Mouse (Mus musculus): ENCODE data around the gene Ccr7. TPM values are rescaled to one million over a fixed set of nuclear protein-coding genes. Genes with fewer than 3 reads are reported as not detected.

Ccr7 gene
- total RNA-seq, 2 experiments from 2014 or later = not detected

DNA sequence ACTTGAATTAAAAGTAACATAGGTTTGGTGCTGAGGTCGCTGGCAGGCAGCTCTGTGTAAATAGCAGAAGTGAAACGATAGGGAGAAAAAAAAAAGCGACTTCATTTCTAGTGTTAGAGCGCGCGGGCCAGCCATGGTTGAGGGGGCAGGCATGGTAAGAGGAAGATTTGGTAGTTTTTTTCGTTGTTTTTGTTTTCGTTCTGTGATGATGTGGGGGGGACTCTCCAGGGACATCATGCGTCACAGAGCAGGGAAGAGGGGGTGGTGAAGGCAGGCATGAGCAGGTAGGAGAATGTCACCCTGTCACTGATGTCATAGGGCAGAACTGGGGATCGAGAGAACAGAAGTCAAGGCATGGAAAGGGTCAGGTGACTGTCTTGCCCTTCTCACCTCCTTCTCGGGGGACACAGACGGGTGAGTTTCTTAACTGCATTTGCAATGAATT is 13.2 kb upstream of the Ccr7 start:
- H3K4me3 ChIP-seq = no peak overlapping the region
- no peak overlapping the region for H3K27ac ChIP-seq
- no peak for TF ChIP-seq CTCF (IDR thresholded peaks at IDR 0.05)
- no peak for DNase-seq
- intact Hi-C loops (cut with DNase I) = no loop called here

DNA sequence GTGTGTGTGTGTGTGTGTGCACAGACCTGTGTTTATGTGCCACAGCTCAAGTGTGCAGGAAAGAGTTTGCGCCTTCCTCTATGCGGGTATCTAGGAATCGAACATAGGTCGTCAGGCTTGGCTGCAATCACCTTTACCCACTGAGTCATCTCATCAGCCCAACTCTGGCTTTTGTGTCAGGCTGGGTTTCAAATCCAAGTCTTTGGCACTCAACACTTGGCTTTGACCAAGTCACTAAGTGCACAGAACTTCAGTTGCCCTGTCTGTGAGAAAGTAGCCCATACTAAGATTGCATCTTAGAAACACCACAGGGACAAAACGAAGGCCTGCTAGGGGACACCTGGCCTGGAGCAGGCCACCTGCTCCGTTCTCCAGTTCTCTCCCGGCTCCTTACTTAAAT is 12.7 kb upstream of the Ccr7 start:
- Histone ChIP-seq H3K27ac (no peak overlapping the region), H3K4me3 (no peak overlapping the region)
- no peak for DNase-seq
- intact Hi-C loops (cut with DNase I) = no loop called here
- no peak for TF ChIP-seq CTCF (IDR thresholded peaks at IDR 0.05)

DNA sequence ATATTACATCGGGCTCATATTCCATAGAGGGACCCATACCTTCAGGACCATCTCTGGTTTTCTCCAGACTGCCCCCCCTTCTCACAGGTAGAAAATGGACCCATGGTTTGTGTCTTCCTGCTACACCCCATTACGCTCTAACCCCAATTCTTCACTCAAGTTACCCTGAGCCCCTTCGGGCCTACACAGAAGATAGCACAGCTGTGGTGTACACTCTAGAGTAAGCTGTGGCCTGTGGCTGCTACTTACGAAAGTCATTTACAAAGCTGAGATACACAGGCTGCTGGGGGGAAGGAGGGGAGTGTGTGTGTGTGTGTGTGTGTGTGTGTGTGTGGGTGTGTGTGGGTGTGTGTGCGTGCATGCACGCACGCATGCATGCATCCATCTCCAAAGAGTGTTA is 11.4 kb upstream of the Ccr7 start:
- intact Hi-C loops (cut with DNase I) = no loop called here
- TF ChIP-seq CTCF (IDR thresholded peaks at IDR 0.05) = no peak
- H3K4me3 ChIP-seq = no peak overlapping the region
- H3K27ac ChIP-seq = no peak overlapping the region
- no peak for DNase-seq

DNA sequence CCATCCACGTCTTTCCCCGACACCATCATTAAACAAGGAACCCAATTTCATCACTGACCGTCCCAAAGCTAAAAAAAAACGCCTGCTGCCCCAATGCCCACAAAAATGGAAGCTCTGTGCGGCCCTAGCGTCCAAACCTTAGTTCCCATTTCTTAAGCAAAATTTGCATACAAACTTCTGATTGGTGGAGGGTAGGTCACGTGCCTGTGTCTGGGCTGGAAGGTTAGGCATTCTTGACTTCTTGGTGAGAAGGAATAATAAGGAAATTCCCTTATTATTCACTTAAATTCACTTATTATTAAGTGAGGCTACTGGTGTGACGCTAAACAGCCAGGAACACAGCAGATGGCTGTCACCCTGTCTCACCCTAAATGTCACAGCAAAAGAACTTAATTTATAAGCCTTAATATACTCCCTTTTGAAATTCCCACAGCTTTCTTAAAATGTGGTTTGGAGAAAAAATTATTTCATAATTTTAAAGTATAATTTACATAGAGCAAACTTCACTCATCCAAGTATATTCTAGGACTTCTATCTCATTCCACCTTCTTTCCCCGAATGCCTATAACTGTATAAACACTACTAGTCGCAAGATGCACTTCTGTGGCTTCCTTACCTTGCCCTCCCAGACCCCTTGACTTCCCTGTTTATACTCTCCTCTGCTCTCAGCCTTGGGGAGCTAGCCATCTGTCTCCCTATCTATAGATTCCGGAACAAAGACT is 10.3 kb upstream of the Ccr7 start:
- no peak for TF ChIP-seq CTCF (IDR thresholded peaks at IDR 0.05)
- H3K4me3 ChIP-seq = no peak overlapping the region
- DNase-seq = no peak
- no peak overlapping the region for H3K27ac ChIP-seq
- intact Hi-C loops (cut with DNase I) = no loop called here

DNA sequence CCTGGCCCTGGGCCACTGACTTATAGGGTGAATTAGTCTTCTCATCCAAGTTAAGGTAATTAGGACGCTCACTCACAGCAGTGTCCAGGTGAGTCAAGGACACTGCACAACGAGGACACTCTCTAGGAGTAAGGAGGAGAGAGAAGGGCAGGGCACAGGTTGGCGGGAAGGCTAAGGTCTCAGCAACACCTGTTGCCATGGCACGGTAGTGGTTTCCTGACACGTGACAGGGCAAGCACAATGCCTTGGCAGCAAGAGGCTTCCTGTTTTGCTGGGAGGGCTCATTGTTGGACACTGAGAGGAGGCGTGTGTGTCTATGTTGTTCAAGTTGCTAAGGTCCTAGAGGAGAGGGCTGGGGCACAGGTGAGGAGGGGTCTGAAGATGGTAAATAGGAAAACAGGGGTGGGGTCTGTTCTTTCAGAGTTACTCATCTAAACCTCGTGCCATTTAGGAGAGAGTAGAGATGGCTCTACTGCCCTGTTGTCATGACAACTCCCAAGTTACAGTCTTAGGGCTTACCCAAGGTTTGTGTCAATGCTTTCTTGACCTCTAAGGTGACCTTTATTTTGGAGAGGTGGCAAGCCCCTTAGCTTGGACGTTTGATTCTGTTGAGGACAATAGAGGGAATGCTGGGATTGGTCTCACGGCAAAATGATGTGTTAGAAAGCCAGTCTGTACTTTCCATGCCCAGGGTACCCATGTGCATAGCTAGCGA is 8.3 kb upstream of the Ccr7 start:
- no peak overlapping the region; the same call in 1 of the 2 replicates for H3K27ac ChIP-seq
- intact Hi-C loops (cut with DNase I) = no loop called here
- TF ChIP-seq CTCF (IDR thresholded peaks at IDR 0.05) = no peak
- H3K4me3 ChIP-seq = no peak overlapping the region
- DNase-seq = no peak

DNA sequence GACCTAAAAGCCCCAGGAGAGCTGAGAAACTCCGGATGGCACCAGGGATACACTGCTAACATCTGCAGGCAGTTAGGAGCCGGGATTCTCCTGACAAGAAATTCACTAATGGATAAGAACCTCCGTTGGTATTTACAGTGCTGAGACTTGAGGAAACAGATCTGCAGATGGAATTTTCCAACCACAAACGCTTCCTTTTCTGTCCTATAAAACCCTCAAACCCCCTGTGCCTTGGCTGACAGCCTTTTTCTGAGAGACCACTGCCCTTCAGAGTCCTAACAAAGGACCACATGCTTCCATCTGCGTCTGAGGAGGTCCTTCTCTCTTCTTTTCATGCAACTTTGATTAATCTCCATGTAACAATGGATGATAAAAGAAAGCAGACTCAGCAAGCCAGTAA is 6.8 kb upstream of the Ccr7 start:
- TF ChIP-seq CTCF (IDR thresholded peaks at IDR 0.05) = no peak
- DNase-seq = no peak
- Histone ChIP-seq H3K27ac (no peak overlapping the region), H3K4me3 (no peak overlapping the region)
- intact Hi-C loops (cut with DNase I) = no loop called here

DNA sequence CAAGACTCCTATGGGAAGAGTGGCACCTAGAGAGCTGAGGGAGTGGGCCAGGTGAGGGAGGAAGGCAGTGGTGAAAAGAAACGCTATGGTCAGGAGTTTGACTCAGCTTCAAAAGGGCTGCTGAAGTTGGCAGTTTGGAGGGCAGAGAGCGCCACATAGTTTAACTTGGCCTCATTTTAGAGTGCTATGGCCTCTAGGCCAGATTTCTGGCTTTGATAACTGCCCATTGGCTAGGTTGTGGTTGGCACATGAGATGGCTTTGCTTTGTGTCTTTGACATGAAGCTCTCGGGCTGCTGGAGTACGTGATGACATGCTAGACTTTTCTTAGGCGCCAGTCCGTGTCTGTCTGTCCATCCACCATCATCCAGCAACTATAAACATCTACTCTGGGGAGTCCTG is 5.4 kb upstream of the Ccr7 start:
- intact Hi-C loops (cut with DNase I) = no loop called here
- DNase-seq = no peak
- no peak for TF ChIP-seq CTCF (IDR thresholded peaks at IDR 0.05)
- Histone ChIP-seq H3K27ac (no peak overlapping the region), H3K4me3 (no peak overlapping the region)

DNA sequence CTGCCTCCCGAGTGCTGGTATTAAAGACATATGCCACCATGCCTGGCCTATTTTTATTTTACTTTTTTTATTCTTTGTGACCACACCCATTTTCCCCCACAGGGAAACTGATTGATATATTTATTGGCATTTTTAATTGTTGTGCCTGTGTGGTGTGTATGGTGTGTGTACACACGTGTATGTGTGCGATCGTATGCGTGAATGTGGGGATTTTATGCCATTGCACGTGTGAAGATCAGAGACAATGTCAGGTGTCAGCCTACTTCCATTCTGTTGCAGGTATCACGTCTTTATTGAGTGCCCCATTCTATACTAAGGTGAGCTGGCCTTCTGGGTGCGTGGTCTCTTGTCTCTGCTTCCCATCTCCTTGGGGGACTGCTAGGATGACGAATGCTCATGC is 940 bp upstream of the Ccr7 start:
- TF ChIP-seq CTCF (IDR thresholded peaks at IDR 0.05) = no peak
- no peak overlapping the region for H3K27ac ChIP-seq
- intact Hi-C loops (cut with DNase I) = no loop called here

DNA sequence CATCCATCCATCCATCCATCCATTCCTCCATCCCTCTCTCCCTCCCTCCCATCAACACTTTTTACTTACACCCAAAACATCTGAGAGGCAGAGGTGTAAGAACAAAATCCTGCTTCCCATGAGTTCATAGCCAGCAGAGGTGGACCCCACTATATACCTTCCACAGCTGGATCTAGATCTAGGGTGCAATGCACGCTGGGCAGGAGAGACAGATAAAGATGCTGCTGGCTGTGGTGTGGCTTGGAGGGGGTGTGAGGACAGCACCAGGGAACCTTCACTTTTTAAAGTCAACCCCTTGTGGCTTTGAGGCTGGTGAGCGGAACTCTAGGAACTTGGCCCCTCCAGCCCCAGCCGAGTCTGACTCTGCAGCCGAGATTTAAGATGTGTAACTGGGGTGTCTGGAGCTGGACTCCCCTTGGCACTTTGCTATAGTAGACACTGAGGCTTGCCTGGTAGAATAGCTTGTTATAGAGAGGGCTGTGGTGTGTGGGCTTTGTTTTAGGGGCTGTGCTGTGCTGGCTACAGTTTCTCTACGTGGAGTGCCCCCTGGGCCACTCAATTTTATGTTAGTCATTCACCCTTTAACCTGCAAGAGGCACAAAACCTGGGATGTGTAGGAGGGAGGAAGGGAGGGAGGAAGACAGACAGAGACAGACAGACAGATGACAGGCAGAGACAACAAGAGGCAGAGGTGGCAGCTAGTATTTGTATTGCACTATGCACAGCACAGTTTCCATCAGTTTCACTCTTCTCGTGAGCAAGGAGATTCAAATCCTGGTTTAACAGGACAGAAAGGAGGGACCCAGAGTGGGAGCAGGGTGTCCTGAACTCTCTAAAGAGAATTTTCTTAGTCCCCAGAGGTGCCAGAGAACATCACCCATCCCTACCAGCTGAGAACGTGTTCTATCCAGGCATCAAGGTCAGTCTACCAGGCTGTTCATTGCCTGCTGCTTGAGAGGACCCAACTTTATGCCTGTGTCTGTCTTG is 817 bp downstream of the Ccr7 start:
- TF ChIP-seq CTCF (IDR thresholded peaks at IDR 0.05) = no peak
- intact Hi-C loops (cut with DNase I) = loop anchor here (5.0 kb wide), 1 partner anchor 172 kb away; the partner anchor contains the start of gene Gjd3
- Histone ChIP-seq H3K27ac (no peak overlapping the region), H3K4me3 (no peak overlapping the region)
- no peak for DNase-seq

More for the DNA sequence above, 940 bp upstream of the Ccr7 start:
- H3K4me3 ChIP-seq = no peak overlapping the region
- DNase-seq = no peak

DNA sequence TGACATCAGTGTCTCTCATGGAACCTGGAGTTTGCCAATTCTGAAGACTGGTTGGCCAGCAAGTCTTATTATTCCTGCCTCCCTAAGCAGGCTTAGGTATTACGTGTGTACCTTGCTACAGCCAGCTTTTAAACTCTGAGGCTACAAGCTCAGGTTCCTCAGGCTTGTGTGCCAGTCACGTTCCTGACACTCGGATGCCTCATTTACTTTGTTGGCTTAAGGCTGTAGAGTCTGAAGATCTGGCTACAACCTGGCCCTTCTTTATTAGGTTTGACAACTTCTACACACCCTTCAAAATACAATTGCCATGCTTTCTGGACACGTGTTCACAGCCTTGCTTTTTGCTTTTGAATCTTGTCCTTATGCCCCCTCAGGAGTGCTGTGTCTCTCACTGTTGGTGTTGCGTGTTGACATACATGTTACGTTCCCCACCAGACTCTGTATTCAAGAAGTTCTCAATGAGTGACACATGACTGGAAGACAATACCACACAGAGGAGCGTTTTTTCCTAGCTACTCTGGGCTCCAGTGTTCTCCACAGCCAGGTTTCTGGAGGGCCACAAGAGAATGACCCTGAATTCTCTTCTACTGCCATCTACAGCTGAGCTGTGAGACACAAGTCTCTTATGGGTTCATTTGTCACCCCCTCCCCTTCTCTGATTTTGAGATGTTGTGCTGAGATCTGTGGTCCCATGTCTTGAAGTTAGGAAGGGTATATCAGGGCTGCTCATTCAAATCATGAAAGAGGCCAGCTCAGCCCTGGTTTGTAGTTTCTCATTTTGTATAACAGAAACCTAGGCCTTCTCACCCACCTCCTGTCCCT is 2.3 kb downstream of the Ccr7 start:
- H3K4me3 ChIP-seq = no peak overlapping the region
- H3K27ac ChIP-seq = no peak overlapping the region
- TF ChIP-seq CTCF (IDR thresholded peaks at IDR 0.05) = no peak
- intact Hi-C loops (cut with DNase I) = loop anchor here (5.0 kb wide), 1 partner anchor 170 kb away; the partner anchor contains the start of gene Gjd3
- no peak for DNase-seq

DNA sequence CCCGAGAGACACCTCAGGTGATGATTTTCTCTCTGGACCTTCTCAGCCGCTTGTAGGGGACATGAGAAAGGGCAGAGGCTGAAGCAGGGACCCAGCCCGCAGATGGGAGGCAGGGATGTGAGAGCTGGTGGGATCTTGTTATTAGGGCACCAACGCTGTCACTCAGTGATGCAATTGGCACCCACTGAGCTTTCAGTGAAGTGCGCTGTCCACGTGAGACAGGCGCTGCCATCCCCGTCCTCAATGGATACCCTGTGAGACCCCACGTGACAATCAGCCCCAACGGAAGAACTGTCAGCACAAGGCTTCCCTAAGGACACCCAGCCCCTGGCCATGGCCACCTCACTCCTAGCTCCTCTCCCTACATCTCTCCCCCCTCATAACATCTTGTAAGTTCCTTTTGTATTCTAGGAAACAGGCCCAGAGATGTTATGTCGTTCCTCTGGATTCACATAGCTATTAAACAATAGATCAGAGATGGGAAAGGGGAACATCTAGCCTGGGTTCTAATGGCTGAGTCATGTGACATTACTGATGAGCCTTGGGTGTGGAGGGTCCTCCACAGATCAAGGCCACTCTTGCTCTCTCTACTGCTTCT is 3.4 kb downstream of the Ccr7 start:
- TF ChIP-seq CTCF (IDR thresholded peaks at IDR 0.05) = no peak
- no peak overlapping the region for H3K27ac ChIP-seq
- no peak for DNase-seq
- intact Hi-C loops (cut with DNase I) = loop anchor here (5.0 kb wide), 1 partner anchor 169 kb away; the partner anchor contains the start of gene Gjd3
- H3K4me3 ChIP-seq = no peak overlapping the region

Measured in gastrocnemius, adult 2 months (tissue).